Mouse (Mus musculus) gastrocnemius, postnatal 25 days (tissue): ENCODE measurements around the gene Nrde2. TPM values are rescaled to one million over a fixed set of nuclear protein-coding genes. Genes with fewer than 3 reads are reported as not detected.

Experiments used
- total RNA-seq, 2 experiments: library from RNA; stranded (reverse); gene quantifications; 1 replicate in 1 of 2; 2 replicates in 1 of 2; pipeline ENCODE4 v1.2.3; 2021

Nrde2 gene
- total RNA-seq, 2 experiments from 2014 or later = 5.7 to 6.5 TPM

Other genes starting within 250 kb of the Nrde2 start
- gene Kcnk13, start 195.2 kb downstream of the Nrde2 start, total RNA-seq = under 1 TPM; 0.10 to 0.38 TPM
- 100 to 1,000 TPM; 132 to 139 TPM for gene Psmc1, start 49.5 kb downstream of the Nrde2 start, total RNA-seq
- gene Calm1, start 39.8 kb upstream of the Nrde2 start, total RNA-seq = 100 to 1,000 TPM; 351 to 515 TPM